Comparison of ENCODE assay signal across 20 mouse cellular contexts in genomic region chr4:63748061-63748730, GRCm38 (mm10). TPM values are rescaled to one million over a fixed set of nuclear protein-coding genes. Genes with fewer than 3 reads are reported as not detected.
"Had no signal": no experiment of that assay in that cellular context is flagged by ENCODE, and none has a peak within 500 bp of the region (broad histone marks: within the 10 kb centered on the region; RNA-seq: fewer than 3 reads in every experiment).

No protein-coding gene starts in this region.

- ATAC-seq: midbrain, embryonic 16.5 days had no signal

- H3K4me3 ChIP-seq: midbrain, embryonic 10.5 days; midbrain, embryonic 12.5 days; neural tube, embryonic 12.5 days had no signal

- H3K4me1 ChIP-seq: neural tube, embryonic 12.5 days had no signal

- H3K4me2 ChIP-seq: lung, embryonic 14.5 days; midbrain, embryonic 12.5 days; neural tube, embryonic 12.5 days had no signal

- DNase-seq: lung, adult 18-20 months; lung, embryonic 14.5 days; lung, postnatal 10 days; lung, postnatal 4 days; midbrain, embryonic 14.5 days; retina, postnatal 1 day; right cerebral cortex, adult 18-20 months; right cerebral cortex, postnatal 25 days; right cerebral cortex, postnatal 4 days; spleen, adult 18-20 months; thymus, adult 18-20 months; thymus, postnatal 14 days; thymus, postnatal 36 days had no signal

- H3K36me3 ChIP-seq: midbrain, embryonic 10.5 days; midbrain, embryonic 12.5 days; neural tube, embryonic 12.5 days had no signal

- H3K27ac ChIP-seq: midbrain, embryonic 10.5 days; midbrain, embryonic 12.5 days; neural tube, embryonic 12.5 days had no signal

- H3K27me3 ChIP-seq: midbrain, embryonic 12.5 days; neural tube, embryonic 12.5 days had no signal

- H3K9me3 ChIP-seq: midbrain, embryonic 10.5 days; midbrain, embryonic 12.5 days; neural tube, embryonic 12.5 days had no signal

- H3K9ac ChIP-seq: lung, embryonic 14.5 days; midbrain, embryonic 12.5 days; neural tube, embryonic 12.5 days had no signal

RNA-seq across cellular contexts. Expression of gene Tnfsf15, which starts 3.3 kb away (rescaled TPM):
- total RNA-seq: megakaryocyte-erythroid progenitor cell, adult 5-6 weeks; neutrophil, adult 5-6 weeks had no signal
- polyA plus RNA-seq: midbrain, embryonic 10.5 days; midbrain, embryonic 14.5 days; midbrain, embryonic 16.5 days; neural tube, embryonic 14.5 days had no signal
